Mouse (Mus musculus): ENCODE measurements around the gene Odc1.
"Not testable (repeated sequence)": the region's sequence is repeated elsewhere in the genome, so short reads cannot be mapped to it uniquely, and the experiment has no call there.

Odc1 gene

GRCm38 (mm10) chr12:17544209-17545106, at the start of gene Odc1:
Gene Odc1 (plus strand): TSS chr12:17544794.
- peak; percentile 100 for DNase-seq

GRCm38 (mm10) chr12:17494809-17495208, 49.8 kb upstream of the Odc1 start:
- peak; percentile 2 for DNase-seq

- DNase-seq, result peak; percentile 5
These were observed 48.6 kb upstream of the Odc1 start for GRCm38 (mm10) chr12:17495858-17496451.

- DNase-seq, result peak; percentile 65
These were observed 38.9 kb upstream of the Odc1 start for GRCm38 (mm10) chr12:17505620-17506074.

- DNase-seq, result peak; percentile 39
These were observed 38.2 kb upstream of the Odc1 start for GRCm38 (mm10) chr12:17506117-17506993.

- DNase-seq, result peak; percentile 35
These were observed 37.5 kb upstream of the Odc1 start for GRCm38 (mm10) chr12:17506994-17507542.

GRCm38 (mm10) chr12:17509310-17509709, 35.3 kb upstream of the Odc1 start:
- no peak for DNase-seq

- DNase-seq, result peak; percentile 13
These were observed 34.4 kb upstream of the Odc1 start for GRCm38 (mm10) chr12:17510158-17510557.

GRCm38 (mm10) chr12:17511019-17511418, 33.6 kb upstream of the Odc1 start:
- DNase-seq, result peak; percentile 4

- no peak for DNase-seq
These were observed 15.4 kb upstream of the Odc1 start for GRCm38 (mm10) chr12:17529180-17529579.

- DNase-seq, result no peak
These were observed 14.9 kb upstream of the Odc1 start for GRCm38 (mm10) chr12:17529726-17530125.

- DNase-seq, result no peak
These were observed 13.8 kb upstream of the Odc1 start for GRCm38 (mm10) chr12:17530825-17531224.

- no peak for DNase-seq
These were observed 8.4 kb upstream of the Odc1 start for GRCm38 (mm10) chr12:17536222-17536621.

GRCm38 (mm10) chr12:17537147-17537546, 7.4 kb upstream of the Odc1 start:
- no peak for DNase-seq

GRCm38 (mm10) chr12:17538087-17538486, 6.5 kb upstream of the Odc1 start:
- DNase-seq, result no peak

- DNase-seq, result no peak
These were observed 5.6 kb upstream of the Odc1 start for GRCm38 (mm10) chr12:17539041-17539440.

- DNase-seq, result no peak
These were observed 4.5 kb upstream of the Odc1 start for GRCm38 (mm10) chr12:17540040-17540552.

GRCm38 (mm10) chr12:17545107-17545571, 545 bp downstream of the Odc1 start:
- DNase-seq, result no peak

GRCm38 (mm10) chr12:17545884-17546283, 1.3 kb downstream of the Odc1 start:
- DNase-seq, result no peak

GRCm38 (mm10) chr12:17547552-17547951, 3.0 kb downstream of the Odc1 start:
- DNase-seq, result not testable (repeated sequence)

- DNase-seq, result no peak
These were observed 3.9 kb downstream of the Odc1 start for GRCm38 (mm10) chr12:17548505-17548904.

- DNase-seq, result not testable (repeated sequence)
These were observed 4.8 kb downstream of the Odc1 start for GRCm38 (mm10) chr12:17549421-17549820.
